Mouse (Mus musculus) hindbrain, embryonic 14.5 days (tissue): ENCODE results near the gene Ptgir. TPM values are rescaled to one million over a fixed set of nuclear protein-coding genes. Genes with fewer than 3 reads are reported as not detected.

Experiments
- polyA plus RNA-seq: library from polyadenylated mRNA; unstranded; fragments of >200 nt; fragmentation: Nextera tagmentation; extraction: Ambion mirVana; gene quantifications from 2 replicates; pipeline ENCODE4 v1.2.1, GENCODE M21; 2014

Gene Ptgir
- polyA plus RNA-seq, 1 experiment from 2014 or later, result not detected

Other genes starting within 250 kb of the Ptgir start
- gene Ceacam15, start 230.8 kb upstream of the Ptgir start, polyA plus RNA-seq, result not detected in 2 replicates
- 0.34 TPM in 1 of 2 replicates, not detected in the other for gene Ceacam9, start 184.6 kb upstream of the Ptgir start, polyA plus RNA-seq
- gene Ap2s1, start 168.1 kb upstream of the Ptgir start, polyA plus RNA-seq, result 446 and 463 TPM in 2 replicates
- 5.9 and 6.8 TPM in 2 replicates for gene Slc1a5, start 125.2 kb upstream of the Ptgir start, polyA plus RNA-seq
- 174 and 197 TPM in 2 replicates for gene Strn4, start 90.6 kb upstream of the Ptgir start, polyA plus RNA-seq
- 44.7 and 48.5 TPM in 2 replicates for gene Fkrp, start 89.8 kb upstream of the Ptgir start, polyA plus RNA-seq
- gene Prkd2, start 63.6 kb upstream of the Ptgir start, polyA plus RNA-seq, result 5.6 and 5.8 TPM in 2 replicates
- gene Dact3, start 31.2 kb upstream of the Ptgir start, polyA plus RNA-seq, result 5.8 and 6.6 TPM in 2 replicates
- gene Gng8, start 14.7 kb upstream of the Ptgir start, polyA plus RNA-seq, result 0.78 and 2.5 TPM in 2 replicates
- gene Calm3, start 17.6 kb downstream of the Ptgir start, polyA plus RNA-seq, result 510 and 527 TPM in 2 replicates
- 96.1 and 96.4 TPM in 2 replicates for gene Pnmal2, start 38.2 kb downstream of the Ptgir start, polyA plus RNA-seq
- gene Pnmal1, start 53.2 kb downstream of the Ptgir start, polyA plus RNA-seq, result 52.1 and 63.2 TPM in 2 replicates
- 7.6 and 7.8 TPM in 2 replicates for gene Gm42372, start 76.6 kb downstream of the Ptgir start, polyA plus RNA-seq
- gene Ccdc8, start 86.2 kb downstream of the Ptgir start, polyA plus RNA-seq, result 4.4 and 5.4 TPM in 2 replicates
- 123 and 129 TPM in 2 replicates for gene Ppp5c, start 121.4 kb downstream of the Ptgir start, polyA plus RNA-seq
- 4.9 and 6.9 TPM in 2 replicates for gene Hif3a, start 155.9 kb downstream of the Ptgir start, polyA plus RNA-seq
- gene Psg16, start 167.6 kb downstream of the Ptgir start, polyA plus RNA-seq, result 3.1 and 3.6 TPM in 2 replicates
- gene Ceacam3, start 243.8 kb downstream of the Ptgir start, polyA plus RNA-seq, result not detected in 2 replicates